Mouse (Mus musculus) monocyte, adult 5-6 weeks (primary cell): ENCODE results near the gene Rdm1. TPM values are rescaled to one million over a fixed set of nuclear protein-coding genes. Genes with fewer than 3 reads are reported as not detected.
A peak's percentile ranks its signal among the peaks of the same experiment; 100 is the strongest.
"Not testable (repeated sequence)": the region's sequence is repeated elsewhere in the genome, so short reads cannot be mapped to it uniquely, and the experiment has no call there.

ENCODE experiments used
- ATAC-seq: fragments of 153-309, 156-312 bp; replicated peaks from 2 replicates; pipeline ENCODE4 v1.8.0; 2017; ENCODE audit warnings: mild to moderate bottlenecking; ENCODE audit not compliant: low TSS enrichment, insufficient number of reproducible peaks, severe bottlenecking, poor library complexity, low FRiP score
- total RNA-seq: library from RNA; stranded (forward); fragments of 200-1000, 200-491, 200-594 nt; gene quantifications from 3 replicates; pipeline ENCODE4 v1.2.3, GENCODE M21; 2017

Gene Rdm1
- total RNA-seq, result 9.4 to 22.4 TPM (median 18.2 TPM) in 3 replicates

- ATAC-seq, result peak; percentile 85
Observed at GRCm38 (mm10) chr11:101626995-101627856, at the start of gene Rdm1. Rdm1 (plus strand) TSS chr11:101627195.

DNA sequence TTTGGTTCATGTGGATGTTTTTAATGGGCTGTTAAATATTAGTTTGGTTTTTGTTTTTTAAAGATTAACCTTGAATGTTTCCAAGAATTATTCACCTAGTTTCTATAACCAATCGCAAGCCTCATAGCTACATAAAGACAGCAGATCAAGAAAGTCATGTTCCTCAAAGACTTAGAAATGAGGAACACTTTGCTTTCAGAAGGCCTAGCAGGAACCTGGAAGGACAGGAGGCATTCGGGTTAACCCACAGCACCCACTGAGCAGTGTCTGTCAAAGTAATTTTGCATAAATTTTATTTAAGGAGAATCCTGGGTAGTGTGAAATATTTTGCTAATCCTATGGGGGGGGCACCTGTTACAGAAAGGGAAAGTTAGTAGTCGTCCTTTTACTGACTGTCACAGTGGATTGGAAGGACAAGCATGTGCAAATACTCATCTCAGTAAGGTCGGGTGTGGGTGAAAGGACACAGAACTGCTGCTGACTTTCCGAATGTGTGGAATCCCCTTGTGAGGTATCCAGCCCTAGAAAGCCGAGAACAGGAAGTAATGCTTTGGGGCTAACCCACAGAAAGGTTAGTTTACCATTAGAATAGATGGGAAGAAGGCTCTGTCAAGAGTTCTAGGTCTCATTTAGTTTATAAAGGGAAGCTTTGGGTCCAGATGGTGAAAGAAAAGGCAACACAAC is 45.8 kb upstream of the Rdm1 start:
- peak; percentile 77 for ATAC-seq

DNA sequence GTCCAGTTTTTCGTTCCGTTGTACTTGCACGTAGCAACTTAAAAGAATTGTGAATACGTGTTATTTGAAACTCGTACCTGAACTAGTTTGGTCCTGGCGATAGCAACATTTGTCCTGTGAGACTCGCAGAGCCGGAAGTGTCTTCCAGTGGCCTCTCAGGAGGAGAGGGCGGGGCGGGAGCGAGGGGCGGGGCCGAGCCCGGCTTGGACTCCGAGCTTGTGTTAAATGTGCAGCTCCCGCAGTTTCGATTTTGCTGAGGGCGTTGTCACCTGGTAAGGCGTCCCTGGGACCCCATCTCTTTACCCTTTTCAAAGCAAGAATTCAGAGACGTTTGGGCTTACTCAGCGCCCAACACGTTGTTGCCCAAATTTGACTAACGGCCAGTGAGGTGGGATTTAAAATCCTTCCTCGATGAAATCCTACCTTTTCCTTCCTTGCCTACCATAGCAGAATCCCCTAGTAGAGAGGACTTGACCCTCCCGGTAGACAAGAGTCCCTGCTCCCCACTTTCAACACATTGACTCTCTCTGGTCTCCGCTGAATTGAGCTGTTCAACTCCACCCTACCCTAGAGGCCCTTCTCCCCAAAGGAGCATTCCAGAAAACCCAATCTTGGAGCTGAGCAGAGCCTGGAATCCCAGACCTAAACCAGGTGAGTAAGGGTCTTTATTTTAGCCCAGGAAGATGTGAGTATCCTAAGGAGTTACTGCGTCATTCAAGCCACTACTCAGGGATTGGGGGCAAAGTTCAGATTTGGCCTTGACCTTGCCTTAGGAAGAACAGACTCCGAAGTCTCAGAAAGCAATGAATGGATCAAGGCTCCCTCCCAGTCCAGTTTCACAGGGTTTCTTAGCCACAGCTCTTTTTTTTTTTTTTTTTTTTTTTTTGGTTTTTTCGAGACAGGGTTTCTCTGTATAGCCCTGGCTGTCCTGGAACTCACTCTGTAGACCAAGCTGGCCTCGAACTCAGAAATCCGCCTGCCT is 44.6 kb upstream of the Rdm1 start, which contains the start of gene Tmem106a:
Tmem106a (plus strand) TSS at position 189 of the 982 bp plus-strand sequence.
- no peak; the same call in 1 of the 2 replicates for ATAC-seq

- ATAC-seq, result no peak
Observed at GRCm38 (mm10) chr11:101583205-101583604, 43.8 kb upstream of the Rdm1 start.

GRCm38 (mm10) chr11:101585031-101585430 is 42.0 kb upstream of the Rdm1 start:
- not testable (repeated sequence) for ATAC-seq

- no peak for ATAC-seq
Observed at GRCm38 (mm10) chr11:101585805-101586204, 41.2 kb upstream of the Rdm1 start.

DNA sequence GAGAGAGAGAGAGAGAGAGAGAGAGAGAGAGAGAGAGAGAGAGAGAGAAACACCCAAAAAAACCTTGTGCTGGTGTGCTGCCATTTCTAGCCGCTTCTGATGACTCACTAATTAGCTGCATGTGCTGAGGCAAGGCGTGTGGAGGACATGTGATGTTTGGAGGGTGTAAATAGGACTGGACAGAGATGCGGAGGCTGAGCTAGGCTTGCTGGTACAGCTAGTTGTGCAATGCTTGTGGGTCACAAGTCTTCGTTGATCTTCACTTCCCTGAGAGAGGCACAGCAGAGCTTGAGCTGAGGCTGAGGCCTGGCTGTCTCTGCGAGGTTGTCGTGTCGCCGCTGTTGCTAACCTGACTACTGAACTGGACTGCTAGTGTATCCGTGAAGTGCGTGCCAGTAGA is 39.3 kb upstream of the Rdm1 start:
- ATAC-seq, result peak; percentile 72

GRCm38 (mm10) chr11:101588868-101589267 is 38.1 kb upstream of the Rdm1 start:
- no peak for ATAC-seq

DNA sequence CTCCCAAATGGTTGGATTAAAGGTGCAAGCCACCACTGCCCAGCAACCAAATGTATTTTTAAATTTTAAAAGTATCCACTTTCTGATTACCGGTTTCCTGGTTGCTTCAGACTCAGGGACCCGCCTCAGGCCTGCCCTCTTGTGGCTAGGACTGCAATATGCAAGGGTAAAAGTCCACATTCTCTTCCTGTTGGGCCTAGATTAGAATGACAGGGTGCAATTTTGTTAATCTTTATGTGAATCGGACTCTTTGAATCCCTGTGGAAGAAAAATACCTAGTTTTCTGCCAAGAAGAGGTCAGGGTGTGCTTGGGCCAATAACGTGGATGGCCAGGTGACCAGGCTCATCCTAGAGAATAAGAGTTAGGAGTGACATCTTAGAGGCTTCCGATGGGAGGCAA is 37.6 kb upstream of the Rdm1 start:
- peak; percentile 88 for ATAC-seq

DNA sequence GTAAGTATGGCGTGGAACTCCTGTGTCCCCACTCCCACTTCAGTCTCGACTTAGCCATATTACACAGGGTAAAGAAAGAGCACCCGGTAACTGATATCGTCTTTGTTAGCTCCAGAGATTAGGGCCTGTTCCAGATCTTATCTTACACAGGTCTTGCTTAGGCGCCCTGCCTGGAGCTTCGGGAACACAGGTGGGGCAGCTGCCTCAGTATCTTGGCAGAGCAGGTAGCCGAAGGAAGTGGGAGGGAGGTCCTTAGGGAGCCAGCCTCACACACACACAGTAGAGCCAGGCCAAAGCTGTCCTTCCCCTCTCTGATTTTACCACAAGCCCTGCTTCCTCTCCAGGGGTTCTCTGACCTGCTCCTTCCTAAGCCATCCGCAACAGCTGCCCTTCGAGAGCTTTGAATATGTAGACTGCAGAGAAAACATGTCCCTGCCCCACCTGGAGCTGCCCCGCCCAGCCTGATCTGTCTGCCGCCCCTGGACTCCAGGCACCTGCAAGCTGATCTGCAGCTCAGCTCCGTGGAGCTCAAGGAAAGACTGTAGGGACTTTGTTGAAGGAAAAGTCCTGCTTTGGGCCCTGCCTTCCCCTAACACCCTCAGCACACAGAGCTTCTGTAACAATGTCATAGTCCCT is 36.9 kb upstream of the Rdm1 start:
- ATAC-seq, result no peak

GRCm38 (mm10) chr11:101599156-101599555 is 27.8 kb upstream of the Rdm1 start, which contains the start of gene Gm11634:
Gm11634 (minus strand) TSS chr11:101599256.
- no peak for ATAC-seq

DNA sequence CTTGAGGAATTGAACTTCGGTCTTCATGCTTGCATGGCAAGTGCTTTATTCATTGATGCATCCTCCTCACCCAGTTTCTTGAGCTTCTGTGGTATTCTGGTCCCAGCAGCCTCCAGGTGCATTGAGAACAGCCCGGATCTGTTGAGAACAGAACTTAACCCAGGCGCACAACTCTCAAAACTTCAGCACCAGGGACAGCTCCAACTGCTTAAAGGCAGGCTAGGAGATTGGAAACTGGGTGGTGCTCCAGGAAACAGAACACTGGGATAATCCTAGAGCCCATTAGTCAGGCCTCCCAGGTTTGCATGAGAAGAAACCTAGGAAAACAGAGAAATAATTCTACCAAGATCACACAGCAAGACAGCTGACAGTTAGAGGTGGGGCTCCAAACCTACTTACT is 24.5 kb upstream of the Rdm1 start:
- no peak for ATAC-seq

DNA sequence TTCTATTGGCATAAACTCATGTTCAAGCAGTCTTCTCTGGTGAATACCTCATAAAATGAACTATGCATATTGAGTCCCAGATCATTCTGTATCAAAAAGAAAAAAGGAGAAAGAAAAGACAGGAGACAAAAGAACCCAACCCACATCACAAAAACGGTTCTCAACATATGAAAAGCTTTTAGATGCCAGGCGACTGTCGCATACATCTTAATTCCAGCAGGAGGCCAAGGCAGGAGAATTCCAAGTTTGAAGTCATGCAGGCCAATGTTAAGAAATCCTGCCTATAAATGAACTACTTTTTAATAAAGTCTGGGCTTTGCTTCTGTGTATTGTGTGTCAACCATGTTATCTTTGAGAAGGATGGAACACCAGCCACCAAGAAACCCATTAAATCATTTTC is 22.9 kb upstream of the Rdm1 start:
- ATAC-seq, result no peak

- peak; percentile 75 for ATAC-seq
Observed at GRCm38 (mm10) chr11:101604531-101605453, 22.2 kb upstream of the Rdm1 start.

GRCm38 (mm10) chr11:101607134-101607533 is 19.9 kb upstream of the Rdm1 start:
- not testable (repeated sequence) for ATAC-seq

DNA sequence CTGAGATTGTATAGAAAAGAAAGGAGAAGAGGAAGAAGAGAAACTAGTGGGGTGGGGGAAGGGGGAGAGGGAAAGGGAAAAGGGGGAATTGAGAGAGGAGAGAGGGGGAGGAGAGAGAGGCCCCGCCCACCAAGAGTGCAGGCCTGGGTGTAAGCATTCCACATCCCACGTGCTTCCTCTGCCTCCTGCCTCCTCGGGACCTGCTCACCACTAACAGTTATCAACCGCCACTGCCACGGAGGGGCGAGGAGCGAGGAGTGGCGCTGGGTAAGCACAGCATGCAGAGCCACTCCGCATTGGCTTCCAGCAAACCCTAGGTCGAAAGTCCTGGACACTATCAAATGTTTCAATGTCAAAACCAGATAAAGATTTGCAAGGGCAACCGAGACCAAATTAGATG is 16.6 kb upstream of the Rdm1 start:
- no peak for ATAC-seq

GRCm38 (mm10) chr11:101613596-101613995 is 13.4 kb upstream of the Rdm1 start:
- ATAC-seq, result no peak
